ENCODE assay signal across 11 mouse cellular contexts in genomic region chr6:91371912-91372585, GRCm38 (mm10). TPM values are rescaled to one million over a fixed set of nuclear protein-coding genes. Genes with fewer than 3 reads are reported as not detected.
DNase-seq lines count a peak whose midpoint lies in the region; ATAC-seq lines count a peak whose summit lies in the region.
"Had no signal": no experiment of that assay in that cellular context is flagged by ENCODE, and none has a peak within 500 bp of the region (broad histone marks: within the 10 kb centered on the region; RNA-seq: fewer than 3 reads in every experiment).

No protein-coding gene starts in this region.

- H3K9ac ChIP-seq in intestine, embryonic 14.5 days (ENCODE audit: low read length) = no peak overlapping the region
- H3K9ac ChIP-seq in intestine, embryonic 16.5 days (ENCODE audit: low read depth, low read length) = no peak overlapping the region
- no peak overlapping the region for H3K9ac ChIP-seq in embryonic facial prominence, embryonic 11.5 days (replicated peaks; ENCODE audit: low read length)
- H3K9ac ChIP-seq: hindbrain, embryonic 15.5 days had no signal

- H3K36me3 ChIP-seq in intestine, embryonic 14.5 days (ENCODE audit: control insufficient read depth, insufficient read depth, low read length) = no peaks in the 10 kb centered on the region
- no peaks in the 10 kb centered on the region for H3K36me3 ChIP-seq in intestine, embryonic 16.5 days (ENCODE audit: control insufficient read depth, insufficient read depth, low read length)
- H3K36me3 ChIP-seq in embryonic facial prominence, embryonic 11.5 days (replicated peaks; ENCODE audit: control insufficient read depth, insufficient read depth, low read depth, low read length) = no peaks in the 10 kb centered on the region
- H3K36me3 ChIP-seq: hindbrain, embryonic 15.5 days had no signal

- no peak overlapping the region for H3K27ac ChIP-seq in intestine, embryonic 14.5 days (ENCODE audit: low read depth)
- no peak overlapping the region for H3K27ac ChIP-seq in intestine, embryonic 16.5 days (ENCODE audit: low read length)
- no peak overlapping the region for H3K27ac ChIP-seq in embryonic facial prominence, embryonic 11.5 days (replicated peaks; ENCODE audit: low read depth, low read length)
- H3K27ac ChIP-seq: hindbrain, embryonic 15.5 days had no signal

- DNase-seq in intestine, embryonic 14.5 days (ENCODE audit: low spot score) = no peak
- peak; percentile 10 for DNase-seq in ovary, postnatal 36 days (ENCODE audit: low spot score)
- no peak for DNase-seq in ovary, postnatal 10 days (ENCODE audit: low spot score)
- peak; percentile 9 for DNase-seq in embryonic facial prominence, embryonic 11.5 days (ENCODE audit: low spot score)
- DNase-seq in mesoderm, embryonic 11.5 days (ENCODE audit: low read depth, low spot score) = peak; percentile 42
- DNase-seq in left cerebral cortex, postnatal 14 days (ENCODE audit: low spot score in 2 of 2) = no peak
- no peak for DNase-seq in adrenal gland, postnatal 25 days
- DNase-seq: gastrocnemius, postnatal 25 days; thymus, adult 18-20 months had no signal

- H3K4me1 ChIP-seq in intestine, embryonic 14.5 days (replicated peaks; ENCODE audit: control insufficient read depth, insufficient read depth, low read length) = no peaks in the 10 kb centered on the region
- no peaks in the 10 kb centered on the region for H3K4me1 ChIP-seq in intestine, embryonic 16.5 days (ENCODE audit: control insufficient read depth, insufficient read depth, low read length)
- no peaks in the 10 kb centered on the region for H3K4me1 ChIP-seq in embryonic facial prominence, embryonic 11.5 days (ENCODE audit: control insufficient read depth, insufficient read depth, low read length)

- H3K4me2 ChIP-seq in intestine, embryonic 14.5 days (ENCODE audit: low read length) = no peak overlapping the region
- no peak overlapping the region for H3K4me2 ChIP-seq in intestine, embryonic 16.5 days (ENCODE audit: low read depth, low read length)
- no peak overlapping the region for H3K4me2 ChIP-seq in embryonic facial prominence, embryonic 11.5 days (ENCODE audit: low read depth, low read length)
- H3K4me2 ChIP-seq: hindbrain, embryonic 15.5 days had no signal

- no peaks in the 10 kb centered on the region for H3K9me3 ChIP-seq in intestine, embryonic 14.5 days (ENCODE audit: control insufficient read depth, low read length)
- no peaks in the 10 kb centered on the region for H3K9me3 ChIP-seq in intestine, embryonic 16.5 days (ENCODE audit: control insufficient read depth, low read length)
- H3K9me3 ChIP-seq in embryonic facial prominence, embryonic 11.5 days (replicated peaks; ENCODE audit: control insufficient read depth, low read length) = no peaks in the 10 kb centered on the region
- H3K9me3 ChIP-seq: hindbrain, embryonic 15.5 days had no signal

- intact Hi-C loops in left cerebral cortex, postnatal 14 days (cut with DNase I) = no loop called here

- H3K4me3 ChIP-seq in intestine, embryonic 14.5 days (ENCODE audit: low read depth, low read length) = no peak overlapping the region
- no peak overlapping the region for H3K4me3 ChIP-seq in intestine, embryonic 16.5 days (ENCODE audit: low read length)
- no peak overlapping the region for H3K4me3 ChIP-seq in embryonic facial prominence, embryonic 11.5 days (ENCODE audit: low read depth, low read length)
- H3K4me3 ChIP-seq: hindbrain, embryonic 15.5 days had no signal

- ATAC-seq in intestine, embryonic 14.5 days (replicated peaks; ENCODE audit: low FRiP score, low TSS enrichment, low read depth) = 0 out of 2 replicates have a peak, but pooled peaks have one; percentile 47
- no peak; the same call in 1 of the 2 replicates for ATAC-seq in intestine, embryonic 16.5 days
- no peak for ATAC-seq in embryonic facial prominence, embryonic 11.5 days (replicated peaks; ENCODE audit: insufficient number of reproducible peaks, low FRiP score, low TSS enrichment, low read depth)

- no peaks in the 10 kb centered on the region for H3K27me3 ChIP-seq in intestine, embryonic 14.5 days (replicated peaks; ENCODE audit: control insufficient read depth, insufficient read depth, low read length)
- no peaks in the 10 kb centered on the region for H3K27me3 ChIP-seq in intestine, embryonic 16.5 days (replicated peaks; ENCODE audit: control insufficient read depth, insufficient read depth, low read length)
- H3K27me3 ChIP-seq in embryonic facial prominence, embryonic 11.5 days (ENCODE audit: control insufficient read depth, insufficient read depth, low read length) = no peaks in the 10 kb centered on the region
- H3K27me3 ChIP-seq: hindbrain, embryonic 15.5 days had no signal

RNA-seq across cellular contexts. Expression of gene Wnt7a, which starts 39.1 kb away (rescaled TPM):
- polyA plus RNA-seq in intestine, embryonic 14.5 days (2014; fragmentation: Nextera tagmentation; extraction: Ambion mirVana) = 0.05 TPM in 1 of 2 replicates, not detected in the other
- polyA plus RNA-seq in intestine, embryonic 16.5 days (2015; fragmentation: Nextera tagmentation; extraction: Ambion mirVana) = not detected in 2 replicates
- 0.82 and 1.3 TPM in 2 replicates for polyA plus RNA-seq in embryonic facial prominence, embryonic 11.5 days (2014; fragmentation: Nextera tagmentation; extraction: Ambion mirVana)
- 10 to 100 TPM; 11.5 to 18.4 TPM for total RNA-seq in left cerebral cortex, postnatal 14 days (2021)
- not detected in 2 replicates for total RNA-seq in adrenal gland, postnatal 25 days (2021)
- total RNA-seq: gastrocnemius, postnatal 25 days had no signal

Comparison
In these comparisons a context has a peak if more than half of its experiments do, and no peak if none do; other contexts are left out.
1. DNase-seq: peak in ovary, postnatal 36 days (single experiment), embryonic facial prominence, embryonic 11.5 days (single experiment) and mesoderm, embryonic 11.5 days (single experiment); none in intestine, embryonic 14.5 days (single experiment), ovary, postnatal 10 days (single experiment), left cerebral cortex, postnatal 14 days (0 of 2) and adrenal gland, postnatal 25 days (single experiment).